Mouse (Mus musculus) layer of hippocampus, adult 9-11 months (tissue): ENCODE results near the gene Tuba8.

Source experiments
- DNase-seq: peaks from one replicate; pipeline ENCODE4 v3.0.0; 2022

The Tuba8 gene

GRCm38 (mm10) chr6:121236386-121236785, 25.9 kb downstream of the Tuba8 start:
- no peak for DNase-seq

GRCm38 (mm10) chr6:121238209-121238608, 27.7 kb downstream of the Tuba8 start:
- no peak for DNase-seq

DNA sequence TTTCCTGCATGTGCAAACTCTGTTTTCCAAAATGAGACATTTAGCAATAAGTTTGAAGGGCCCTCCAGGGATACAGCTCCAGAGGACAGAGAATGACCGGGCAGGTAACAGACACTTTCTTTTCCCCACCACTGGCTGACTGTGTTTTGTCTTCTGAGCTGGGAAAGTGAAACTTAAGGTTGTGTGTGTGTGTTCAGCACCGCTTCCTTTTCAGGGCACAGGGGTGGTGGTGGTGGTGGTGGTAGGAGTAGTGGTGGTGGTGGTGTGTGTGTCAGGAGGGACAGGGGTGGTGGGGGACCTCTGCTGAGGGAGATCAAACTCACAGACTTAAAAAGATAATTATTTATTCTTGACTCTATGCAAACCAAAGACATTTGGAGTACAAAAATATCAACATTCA, 31.3 kb downstream of the Tuba8 start:
- DNase-seq = no peak

DNA sequence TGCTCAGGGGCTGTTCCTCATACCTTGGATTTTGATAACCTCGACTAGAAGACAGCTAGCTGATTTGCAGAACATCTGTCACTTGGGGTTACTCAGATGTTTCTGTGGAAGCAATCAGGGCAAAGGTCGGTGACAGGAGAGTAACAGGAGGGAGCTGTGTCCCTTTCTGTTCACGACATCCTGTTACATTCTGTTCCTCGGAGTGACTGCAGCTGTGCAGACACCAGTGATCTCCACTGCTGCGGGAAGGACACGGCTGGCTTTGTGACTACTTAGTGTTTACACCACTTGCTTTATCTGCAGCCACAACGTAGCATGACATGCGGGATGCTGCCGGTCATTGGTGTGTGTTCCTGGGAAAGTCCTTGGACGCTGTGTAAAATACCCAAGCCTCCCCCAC, 32.7 kb downstream of the Tuba8 start:
- no peak for DNase-seq

- peak; percentile 78 for DNase-seq
Measured at GRCm38 (mm10) chr6:121245127-121246036, 34.9 kb downstream of the Tuba8 start, which contains the start of gene Usp18. Gene Usp18 (plus strand): TSS chr6:121245906.

DNA sequence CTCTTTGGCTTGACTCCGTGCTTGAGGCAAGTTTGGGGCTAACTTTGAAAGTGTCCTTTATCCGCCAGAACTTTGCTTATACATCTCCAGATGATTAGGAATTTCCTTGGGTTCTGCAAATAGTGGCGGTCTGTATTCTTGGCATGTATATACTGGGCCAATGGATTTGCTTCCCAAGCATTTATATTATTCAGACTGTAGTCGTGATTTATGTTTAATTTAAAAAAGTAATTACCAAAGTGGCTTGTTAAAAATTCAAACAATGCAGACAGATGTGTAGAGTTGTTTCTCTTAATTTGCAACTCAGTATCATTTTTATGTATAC, 35.5 kb downstream of the Tuba8 start:
- DNase-seq = no peak

DNA sequence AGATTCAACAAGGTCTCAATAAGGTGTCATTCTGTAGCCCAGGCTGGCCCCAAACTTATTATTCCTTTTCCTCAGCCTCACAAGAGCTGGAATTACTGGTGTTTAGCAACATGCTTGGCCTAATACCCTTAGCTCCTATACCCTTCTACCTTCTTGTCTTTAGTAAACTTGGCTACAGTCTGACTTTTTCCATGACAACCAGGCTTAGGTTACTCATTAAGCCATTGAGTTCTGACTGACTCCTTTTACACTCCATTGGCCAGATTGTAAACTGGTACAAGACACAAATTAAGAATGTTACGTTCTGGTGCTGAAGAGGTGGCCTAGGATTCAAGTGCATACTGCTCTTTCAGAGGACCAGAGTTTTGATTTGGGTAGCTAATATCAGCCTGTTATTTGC, 39.9 kb downstream of the Tuba8 start:
- DNase-seq = no peak

- DNase-seq = no peak
Measured at GRCm38 (mm10) chr6:121251256-121251655, 40.8 kb downstream of the Tuba8 start.

DNA sequence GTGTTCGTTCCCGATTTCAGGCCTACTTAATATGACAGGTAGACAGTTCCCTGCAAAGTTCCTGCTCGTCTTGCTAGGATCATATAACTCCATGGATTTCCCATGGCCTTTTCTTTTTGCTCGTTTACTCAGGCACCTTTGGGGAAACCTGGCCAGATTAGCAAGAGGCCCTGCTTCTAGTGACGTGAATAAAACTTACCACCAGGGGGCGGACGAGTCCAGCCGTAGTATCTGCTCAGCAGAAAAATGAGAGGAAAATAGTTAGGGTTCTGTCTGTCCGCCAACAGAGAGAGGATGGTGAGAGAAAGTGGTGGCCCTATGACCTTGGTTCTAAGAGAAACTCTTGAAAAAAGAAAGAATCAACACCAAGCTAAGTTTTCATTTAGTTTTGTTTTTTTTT, 50.1 kb downstream of the Tuba8 start:
- DNase-seq = peak; percentile 49

- DNase-seq = no peak
Measured at GRCm38 (mm10) chr6:121261233-121261632, 50.7 kb downstream of the Tuba8 start.

- no peak for DNase-seq
Measured at GRCm38 (mm10) chr6:121262004-121262403, 51.5 kb downstream of the Tuba8 start.

GRCm38 (mm10) chr6:121262496-121262895, 52.0 kb downstream of the Tuba8 start:
- DNase-seq = no peak

DNA sequence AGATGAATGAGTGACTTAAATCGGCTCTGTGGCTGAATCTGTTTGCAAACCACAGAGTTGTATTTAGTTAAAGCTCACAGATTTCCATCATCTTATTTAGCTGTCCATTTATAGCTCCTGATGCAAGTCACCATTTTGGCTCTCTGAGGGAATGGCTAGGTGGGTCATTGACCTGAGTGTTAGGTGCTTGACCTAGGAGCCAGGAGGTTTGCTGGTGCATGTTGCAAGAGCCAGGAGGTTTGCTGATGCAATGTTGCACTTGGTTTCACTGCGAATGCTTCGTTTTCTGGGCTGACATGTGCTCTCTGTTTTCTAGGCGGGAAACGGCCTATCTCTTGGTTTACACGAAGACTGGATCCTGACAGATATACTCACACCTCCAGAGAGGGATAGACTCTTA, 59.7 kb downstream of the Tuba8 start:
- DNase-seq = no peak

GRCm38 (mm10) chr6:121271707-121272074, 61.2 kb downstream of the Tuba8 start:
- no peak for DNase-seq

GRCm38 (mm10) chr6:121272075-121272800, 61.7 kb downstream of the Tuba8 start:
- DNase-seq = peak; percentile 71

DNA sequence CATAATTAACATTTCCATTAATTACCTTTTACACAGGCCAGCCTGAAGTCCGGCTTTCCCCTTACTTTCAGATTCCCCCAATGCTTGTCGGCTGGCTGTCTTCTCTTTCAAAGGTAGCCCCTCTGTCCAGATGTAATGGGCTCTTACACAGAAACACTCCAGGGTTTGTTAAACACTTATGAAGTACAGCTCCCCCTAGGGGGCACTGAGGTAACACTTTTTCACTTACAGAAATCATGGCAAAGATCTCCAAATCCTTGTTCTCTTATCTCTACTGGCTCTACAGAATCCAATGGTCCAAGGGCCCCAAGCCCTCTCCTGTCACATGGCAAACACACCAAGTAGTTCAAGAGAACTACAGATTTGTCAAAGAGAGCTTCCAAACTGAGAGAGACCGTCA, 63.9 kb downstream of the Tuba8 start:
- DNase-seq = no peak
